Mouse (Mus musculus) kidney, adult 2 months (tissue): ENCODE measurements at regions not wholly inside any gene's neighbourhood (a gene's known extent, or its start where the extent isn't known, plus 50 kb on each side); places are given as distances from the start of the nearest gene placed in this dataset.
"Not testable (repeated sequence)": the region's sequence is repeated elsewhere in the genome, so short reads cannot be mapped to it uniquely, and the experiment has no call there.

Source experiments
- DNase-seq: peaks from one replicate; pipeline ENCODE4 v3.0.0; 2021
- H3K27ac ChIP-seq: fragments of 200-500 bp; 2 replicates; pipeline ENCODE4 v1.5.1; 2012; ENCODE audit warnings: low read depth, low read length, control low read depth, inconsistent platforms; ENCODE audit not compliant: insufficient read depth
- H3K27me3 ChIP-seq: fragments of 200-500 bp; replicated peaks from 2 replicates; pipeline ENCODE4 v1.6.1; 2012; ENCODE audit warnings: mild to moderate bottlenecking, moderate library complexity, low read length, inconsistent platforms; ENCODE audit not compliant: control insufficient read depth, insufficient read depth
- H3K36me3 ChIP-seq: fragments of 200-500 bp; 2 replicates; pipeline ENCODE4 v1.6.1; 2012; ENCODE audit warnings: mild to moderate bottlenecking, moderate library complexity, low read length, inconsistent platforms; ENCODE audit not compliant: control insufficient read depth, insufficient read depth
- H3K4me1 ChIP-seq: fragments of 200-500 bp; 2 replicates; pipeline ENCODE4 v1.6.1; 2011; ENCODE audit warnings: low read length; ENCODE audit not compliant: control insufficient read depth, insufficient read depth
- H3K4me3 ChIP-seq: fragments of 200-500 bp; 2 replicates; pipeline ENCODE4 v1.5.1; 2011; ENCODE audit warnings: mild to moderate bottlenecking, low read depth, low read length, control low read depth; ENCODE audit not compliant: insufficient read depth
- CTCF ChIP-seq: fragments of 200-500 bp; conservative IDR thresholded peaks from 2 replicates; pipeline ENCODE4 v1.5.1; 2011; ENCODE audit warnings: low read depth, mild to moderate bottlenecking, control low read depth, low read length, moderate library complexity, mixed read lengths; ENCODE audit not compliant: insufficient read depth, insufficient read length
- POLR2A ChIP-seq: fragments of 200-500 bp; IDR thresholded peaks from one replicate; pipeline ENCODE4 v1.6.1; 2011; ENCODE audit warnings: low read depth, low read length, control low read depth
- WGBS: fragments of 180-500 bp; shearing (Covaris S2); methylation state at CpG from one replicate; pipeline ENCODE4 v1.1.7; 2018; 5-methylcytosine and 5-hydroxymethylcytosine counted together

GRCm38 (mm10) chr7:129756138-129756537, 164.5 kb downstream of the Wdr11 start:
- Histone ChIP-seq H3K27me3 (no peaks in the 10 kb centered on the region), H3K27ac (no peak overlapping the region), H3K36me3 (no peaks in the 10 kb centered on the region), H3K4me1 (no peaks in the 10 kb centered on the region), H3K4me3 (no peak overlapping the region)
- DNase-seq = no peak
- no peak for TF ChIP-seq POLR2A
- TF ChIP-seq CTCF = no peak
- 77% methylated on average over 6 of the region's 6 CpGs for WGBS

- DNase-seq = peak; percentile 7
- Histone ChIP-seq H3K4me3 (no peak overlapping the region), H3K27me3 (no peaks in the 10 kb centered on the region), H3K27ac (no peak overlapping the region), H3K36me3 (no peaks in the 10 kb centered on the region), H3K4me1 (no peaks in the 10 kb centered on the region)
- no peak for TF ChIP-seq POLR2A
- no peak for TF ChIP-seq CTCF
- WGBS = 82% methylated on average over 4 of the region's 4 CpGs
Measured at GRCm38 (mm10) chr7:129759848-129760247, 168.2 kb downstream of the Wdr11 start.

- DNase-seq = peak; percentile 10
- Histone ChIP-seq H3K4me1 (no peaks in the 10 kb centered on the region), H3K27ac (no peak overlapping the region), H3K36me3 (no peaks in the 10 kb centered on the region), H3K27me3 (no peaks in the 10 kb centered on the region), H3K4me3 (no peak overlapping the region)
- WGBS = 78% methylated on average over 2 of the region's 2 CpGs
- TF ChIP-seq POLR2A = no peak
- no peak for TF ChIP-seq CTCF
Measured at GRCm38 (mm10) chr7:129760386-129760785, 168.7 kb downstream of the Wdr11 start.

GRCm38 (mm10) chr7:129763754-129764153, 172.1 kb downstream of the Wdr11 start:
- TF ChIP-seq POLR2A (no peak), CTCF (no peak)
- no peaks in the 10 kb centered on the region for H3K36me3 ChIP-seq
- DNase-seq = no peak
- H3K27me3 ChIP-seq = no peaks in the 10 kb centered on the region
- no peak overlapping the region for H3K27ac ChIP-seq
- 53% methylated on average over 5 of the region's 5 CpGs for WGBS
- H3K4me1 ChIP-seq = no peaks in the 10 kb centered on the region
- no peak overlapping the region for H3K4me3 ChIP-seq

- no peaks in the 10 kb centered on the region for H3K36me3 ChIP-seq
- no peak overlapping the region for H3K27ac ChIP-seq
- H3K4me3 ChIP-seq = no peak overlapping the region
- TF ChIP-seq POLR2A (no peak), CTCF (no peak)
- no peaks in the 10 kb centered on the region for H3K27me3 ChIP-seq
- 94% methylated on average over 5 of the region's 5 CpGs for WGBS
- H3K4me1 ChIP-seq = no peaks in the 10 kb centered on the region
- DNase-seq = no peak
Measured at GRCm38 (mm10) chr7:129764456-129764970, 172.8 kb downstream of the Wdr11 start.

GRCm38 (mm10) chr7:129765681-129766080, 174.0 kb downstream of the Wdr11 start:
- Histone ChIP-seq H3K36me3 (no peaks in the 10 kb centered on the region), H3K4me3 (no peak overlapping the region), H3K27ac (no peak overlapping the region), H3K4me1 (no peaks in the 10 kb centered on the region), H3K27me3 (no peaks in the 10 kb centered on the region)
- TF ChIP-seq POLR2A (no peak), CTCF (no peak)
- WGBS = 89% methylated on average over 7 of the region's 7 CpGs
- no peak for DNase-seq

GRCm38 (mm10) chr7:129766087-129766834, 174.6 kb downstream of the Wdr11 start:
- TF ChIP-seq CTCF (no peak), POLR2A (no peak)
- H3K27ac ChIP-seq = no peak overlapping the region
- 82% methylated on average over 6 of the region's 6 CpGs for WGBS

GRCm38 (mm10) chr7:129769673-129770072, 178.0 kb downstream of the Wdr11 start:
- H3K27ac ChIP-seq, H3K36me3 ChIP-seq, H3K4me3 ChIP-seq, H3K27me3 ChIP-seq, DNase-seq, H3K4me1 ChIP-seq: not testable (repeated sequence)
- 38% methylated on average over 1 of the region's 1 CpGs for WGBS

More at GRCm38 (mm10) chr7:129766087-129766834, 174.6 kb downstream of the Wdr11 start:
- Histone ChIP-seq H3K4me3 (no peak overlapping the region), H3K4me1 (no peaks in the 10 kb centered on the region), H3K27me3 (no peaks in the 10 kb centered on the region), H3K36me3 (no peaks in the 10 kb centered on the region)
- no peak for DNase-seq
